Mouse (Mus musculus) forebrain, embryonic 12.5 days (tissue): ENCODE data around the gene Gpatch2l. TPM values are rescaled to one million over a fixed set of nuclear protein-coding genes. Genes with fewer than 3 reads are reported as not detected.

Source experiments
- ATAC-seq: fragments of 200-750 bp; cut with Nextera tagmentation; 2 replicates; pipeline ENCODE4 v1.8.0; 2017; ENCODE audit warnings: moderate TSS enrichment; ENCODE audit not compliant: low FRiP score
- H3K27ac ChIP-seq: fragments of 300-500 bp; sonication (generic); 2 replicates; pipeline ENCODE4 v1.5.1; 2016; ENCODE audit warnings: mild to moderate bottlenecking
- H3K27me3 ChIP-seq: fragments of 300-500 bp; sonication (generic); 2 replicates; pipeline ENCODE4 v1.6.1; 2016; ENCODE audit warnings: mild to moderate bottlenecking
- H3K36me3 ChIP-seq: fragments of 300-500 bp; sonication (generic); replicated peaks from 2 replicates; pipeline ENCODE4 v1.6.1; 2016; ENCODE audit warnings: mild to moderate bottlenecking
- H3K4me1 ChIP-seq: fragments of 300-500 bp; sonication (generic); 2 replicates; pipeline ENCODE4 v1.6.1; 2016
- H3K4me2 ChIP-seq: fragments of 300-500 bp; sonication (generic); 2 replicates; pipeline ENCODE4 v1.6.1; 2016; ENCODE audit warnings: mild to moderate bottlenecking, moderate library complexity
- H3K4me3 ChIP-seq: fragments of 300-500 bp; sonication (generic); replicated peaks from 2 replicates; pipeline ENCODE4 v1.5.1; 2016; ENCODE audit warnings: mild to moderate bottlenecking
- H3K9ac ChIP-seq: fragments of 300-500 bp; sonication (generic); 2 replicates; pipeline ENCODE4 v1.6.1; 2016; ENCODE audit warnings: mild to moderate bottlenecking
- H3K9me3 ChIP-seq: fragments of 300-500 bp; sonication (generic); 2 replicates; pipeline ENCODE4 v1.6.1; 2016
- WGBS: fragments of 180-500 bp; shearing (Covaris S2); methylation state at CpG from one replicate; pipeline ENCODE4 v1.1.7; 2016; 5-methylcytosine and 5-hydroxymethylcytosine counted together
- polyA plus RNA-seq: library from polyadenylated mRNA; unstranded; fragments of >200 nt; fragmentation: Nextera tagmentation; extraction: Ambion mirVana; gene quantifications from 2 replicates; pipeline ENCODE4 v1.2.1, GENCODE M21; 2016

The Gpatch2l gene
- polyA plus RNA-seq, 1 experiment from 2014 or later = 24.3 TPM

DNA sequence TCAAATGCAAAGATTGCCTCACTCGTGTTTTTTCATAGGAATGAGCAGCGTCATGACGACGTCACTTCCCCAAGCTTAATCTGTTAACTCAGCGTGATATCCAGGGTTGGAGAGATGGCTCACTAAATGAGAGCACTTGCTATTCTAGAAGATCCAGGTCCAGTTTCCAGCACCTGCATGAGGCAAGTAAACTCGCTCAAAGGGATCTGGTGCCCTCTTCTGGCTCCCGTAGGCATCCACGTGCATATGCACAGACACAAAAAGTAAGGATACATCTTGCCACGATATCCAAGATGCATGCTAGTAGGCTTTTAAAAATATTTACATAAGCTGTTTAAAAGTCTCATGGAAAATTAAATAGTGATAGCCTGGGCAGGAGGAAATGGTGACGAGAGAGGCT lies 55.8 kb downstream of the Gpatch2l start:
- Histone ChIP-seq H3K27me3 (no peaks in the 10 kb centered on the region), H3K4me1 (no peaks in the 10 kb centered on the region), H3K4me2 (no peak overlapping the region), H3K27ac (no peak overlapping the region), H3K4me3 (no peak overlapping the region), H3K9me3 (no peaks in the 10 kb centered on the region), H3K9ac (no peak overlapping the region), H3K36me3 (no peaks in the 10 kb centered on the region)
- no peak for ATAC-seq
- 81% methylated on average over 10 of the region's 10 CpGs for WGBS

DNA sequence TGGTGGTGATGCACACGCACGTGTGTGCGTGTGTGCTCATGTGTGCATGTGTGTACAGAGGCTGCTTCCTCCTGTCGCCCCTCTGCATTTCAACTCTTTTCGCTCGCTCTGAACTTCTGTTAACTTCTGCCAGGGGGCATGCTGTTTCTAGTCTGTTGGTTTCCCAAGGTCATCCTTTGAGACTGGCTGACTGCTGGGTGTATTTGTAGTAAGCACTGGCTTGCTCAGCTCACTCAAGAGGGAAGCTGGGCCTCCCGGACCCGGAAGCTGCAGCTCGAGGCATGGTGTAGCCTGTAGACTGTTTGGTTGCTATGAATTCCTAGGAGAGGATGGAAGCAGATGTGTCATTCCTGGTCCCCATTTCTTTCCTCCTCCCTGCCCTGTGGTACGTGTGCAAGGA lies 61.3 kb downstream of the Gpatch2l start:
- no peak overlapping the region for H3K27ac ChIP-seq
- H3K9me3 ChIP-seq = no peaks in the 10 kb centered on the region

DNA sequence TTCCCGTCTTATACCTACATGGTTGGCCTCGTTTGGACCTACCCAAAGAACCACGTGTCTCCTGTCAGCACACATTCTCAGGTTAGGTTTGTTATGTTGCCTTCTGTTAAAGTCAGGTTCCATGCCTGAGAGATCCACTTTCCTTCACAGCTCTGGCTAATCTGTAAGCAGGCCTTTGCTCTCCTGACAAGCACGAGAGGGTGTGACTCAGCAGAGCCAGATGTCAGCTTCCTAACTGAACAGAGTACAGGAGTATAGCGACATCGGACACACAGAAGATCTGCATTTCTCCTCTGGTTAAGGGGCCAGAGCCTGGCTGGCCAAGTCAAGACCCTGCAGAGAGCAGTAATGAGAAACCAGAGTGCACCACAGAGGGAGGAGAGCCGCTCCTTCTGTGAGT lies 63.4 kb downstream of the Gpatch2l start:
- Histone ChIP-seq H3K27me3 (no peaks in the 10 kb centered on the region), H3K4me3 (no peak overlapping the region), H3K4me1 (0 out of 2 replicates have a peak, but pooled peaks cover 4% of the 10 kb centered on the region), H3K4me2 (peak overlapping the region; percentile 29; the same call in 1 of the 2 replicates), H3K27ac (no peak overlapping the region), H3K9me3 (no peaks in the 10 kb centered on the region), H3K36me3 (no peaks in the 10 kb centered on the region), H3K9ac (no peak overlapping the region)
- 68% methylated on average over 7 of the region's 7 CpGs for WGBS
- no peak for ATAC-seq

More for the DNA sequence above, 61.3 kb downstream of the Gpatch2l start:
- H3K4me2 ChIP-seq = no peak overlapping the region
- H3K27me3 ChIP-seq = no peaks in the 10 kb centered on the region
- 0 out of 2 replicates have a peak, but pooled peaks cover 4% of the 10 kb centered on the region for H3K4me1 ChIP-seq
- no peak for ATAC-seq
- H3K4me3 ChIP-seq = no peak overlapping the region
- H3K36me3 ChIP-seq = no peaks in the 10 kb centered on the region
- no peak overlapping the region for H3K9ac ChIP-seq
- 90% methylated on average over 10 of the region's 10 CpGs for WGBS

DNA sequence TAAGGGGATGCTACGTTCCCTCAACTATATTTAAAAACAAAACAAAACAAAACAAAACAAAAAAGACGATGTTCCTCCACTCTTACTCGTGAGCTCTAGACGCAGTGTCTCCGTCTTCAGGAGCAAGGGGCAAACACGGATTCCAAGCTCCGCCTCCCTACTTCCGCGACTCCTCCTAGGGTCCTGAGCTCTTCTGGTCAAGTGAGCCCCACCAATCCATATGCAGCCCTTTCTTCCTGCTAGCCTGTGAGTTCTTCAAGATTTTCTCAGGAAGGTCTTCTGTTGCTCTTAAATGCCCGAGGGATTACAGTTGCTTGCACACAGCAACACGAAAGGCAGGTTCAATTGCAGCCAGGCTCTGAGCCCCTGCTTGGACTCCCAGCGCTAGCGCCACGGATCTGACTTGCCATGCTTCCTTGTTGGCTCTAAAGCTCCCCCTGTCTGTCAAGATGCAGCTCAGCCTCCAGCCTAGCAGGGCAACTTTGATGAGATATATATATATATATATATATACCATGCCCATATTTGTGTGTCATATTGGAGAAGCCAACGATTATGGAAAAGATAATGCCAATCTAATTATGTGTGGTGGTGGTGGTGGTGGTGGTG lies 64.1 kb downstream of the Gpatch2l start:
- WGBS = 25% methylated on average over 15 of the region's 15 CpGs
- 0 out of 2 replicates have a peak overlapping the region, but pooled peaks have one; percentile 7 for H3K4me3 ChIP-seq
- H3K27ac ChIP-seq = no peak overlapping the region
- H3K36me3 ChIP-seq = no peaks in the 10 kb centered on the region
- H3K4me2 ChIP-seq = peak overlapping the region; percentile 29
- no peak for ATAC-seq
- H3K4me1 ChIP-seq = 0 out of 2 replicates have a peak, but pooled peaks cover 4% of the 10 kb centered on the region
- H3K27me3 ChIP-seq = no peaks in the 10 kb centered on the region
- no peak overlapping the region for H3K9ac ChIP-seq
- H3K9me3 ChIP-seq = no peaks in the 10 kb centered on the region

DNA sequence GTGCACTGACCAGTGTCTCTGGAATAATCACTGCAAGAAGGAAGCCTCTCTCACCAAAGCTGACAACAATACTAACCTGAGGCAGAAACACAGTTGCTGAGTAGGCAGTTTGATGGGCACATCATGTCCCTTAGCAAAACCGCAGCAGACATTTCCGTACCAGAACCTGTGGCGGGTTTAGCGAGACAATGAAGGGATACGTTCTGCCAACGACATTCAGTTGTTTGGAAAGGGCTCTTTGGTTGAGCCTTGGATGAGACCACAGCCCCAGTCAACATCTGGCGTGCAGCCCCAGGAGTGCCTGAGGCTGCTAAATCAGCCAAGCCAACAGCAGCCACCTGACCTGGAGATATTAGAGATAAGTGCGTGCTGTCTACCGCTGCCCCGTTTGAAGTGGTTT lies 67.8 kb downstream of the Gpatch2l start:
- no peaks in the 10 kb centered on the region for H3K9me3 ChIP-seq
- ATAC-seq = no peak
- no peak overlapping the region for H3K4me3 ChIP-seq
- H3K27me3 ChIP-seq = no peaks in the 10 kb centered on the region
- no peak overlapping the region for H3K27ac ChIP-seq
- no peaks in the 10 kb centered on the region for H3K36me3 ChIP-seq
- H3K4me1 ChIP-seq = 0 out of 2 replicates have a peak, but pooled peaks cover 4% of the 10 kb centered on the region
- 80% methylated on average over 10 of the region's 10 CpGs for WGBS
- no peak overlapping the region for H3K4me2 ChIP-seq
- no peak overlapping the region for H3K9ac ChIP-seq

DNA sequence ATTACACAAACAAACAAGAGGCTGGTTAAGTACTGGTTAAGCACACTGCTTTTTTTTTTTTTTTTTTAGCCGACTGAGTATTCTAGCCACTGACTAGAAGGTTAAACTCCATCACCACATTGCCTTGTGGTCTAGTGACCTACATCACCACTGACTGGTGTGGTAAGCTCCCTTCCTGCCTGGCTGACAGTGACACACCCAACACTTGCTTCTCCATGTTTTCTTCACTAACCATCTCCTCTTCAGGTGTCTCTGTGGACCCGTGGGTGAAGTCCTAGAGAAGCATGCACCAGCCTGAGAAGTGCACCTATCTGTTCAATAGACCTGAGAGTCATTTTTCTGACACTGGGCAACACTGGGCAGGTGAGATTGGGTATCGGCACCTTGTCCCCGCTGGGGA lies 68.2 kb downstream of the Gpatch2l start:
- Histone ChIP-seq H3K4me1 (0 out of 2 replicates have a peak, but pooled peaks cover 4% of the 10 kb centered on the region), H3K27ac (no peak overlapping the region), H3K9ac (no peak overlapping the region), H3K36me3 (no peaks in the 10 kb centered on the region), H3K9me3 (no peaks in the 10 kb centered on the region), H3K27me3 (no peaks in the 10 kb centered on the region), H3K4me3 (no peak overlapping the region), H3K4me2 (no peak overlapping the region)
- ATAC-seq = no peak
- 90% methylated on average over 4 of the region's 4 CpGs for WGBS

DNA sequence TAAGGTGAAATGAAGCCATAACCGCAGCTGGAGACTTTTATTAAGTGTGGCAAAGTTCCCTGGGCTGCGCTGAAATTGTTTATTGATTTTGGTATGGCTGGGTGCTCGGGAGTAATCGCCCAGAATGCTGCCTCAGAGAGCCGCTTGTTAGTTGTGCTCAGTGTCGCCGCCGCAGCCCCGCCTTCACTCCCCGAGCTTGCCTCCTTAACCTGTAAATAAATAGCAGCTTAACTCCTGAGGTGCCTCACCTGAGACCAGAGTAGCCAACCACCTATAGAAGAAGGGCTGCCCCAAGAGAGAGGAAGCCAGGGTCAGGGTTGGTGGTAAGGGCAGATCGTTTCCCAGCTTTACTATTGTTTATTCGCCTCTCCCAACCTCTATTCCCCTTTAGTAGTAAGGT lies 79.0 kb downstream of the Gpatch2l start:
- Histone ChIP-seq H3K27ac (no peak overlapping the region), H3K9ac (no peak overlapping the region), H3K4me3 (no peak overlapping the region), H3K9me3 (no peaks in the 10 kb centered on the region), H3K4me2 (peak overlapping the region; percentile 2; the same call in 1 of the 2 replicates), H3K27me3 (peaks cover 39% of the 10 kb centered on the region), H3K36me3 (no peaks in the 10 kb centered on the region), H3K4me1 (peaks cover 13% of the 10 kb centered on the region; the same call in 1 of the 2 replicates)
- no peak for ATAC-seq
- WGBS = 19% methylated on average over 12 of the region's 12 CpGs

DNA sequence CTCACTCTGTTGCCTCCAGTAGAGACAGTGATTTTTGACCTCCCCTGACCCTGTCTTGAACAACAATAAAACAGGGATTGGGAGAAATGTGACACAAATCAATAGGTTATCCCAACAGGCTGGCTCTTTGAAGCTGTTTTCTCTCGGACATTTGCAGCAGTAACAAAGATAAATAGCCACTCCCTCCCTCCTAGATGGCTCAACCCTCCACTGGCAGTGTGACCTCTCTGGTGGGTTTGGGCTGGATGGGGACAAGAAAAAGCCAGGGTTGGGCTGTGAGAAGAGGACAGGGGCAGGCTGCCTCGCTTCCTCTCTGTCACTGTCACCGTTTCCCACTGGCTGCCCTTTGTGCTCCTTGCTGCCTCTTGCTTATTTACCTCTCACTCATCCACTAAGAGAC lies 82.6 kb downstream of the Gpatch2l start:
- no peak overlapping the region for H3K9ac ChIP-seq
- no peaks in the 10 kb centered on the region for H3K9me3 ChIP-seq
- ATAC-seq = no peak
- peaks cover 16% of the 10 kb centered on the region; the same call in 1 of the 2 replicates for H3K4me1 ChIP-seq
- no peak overlapping the region for H3K27ac ChIP-seq
- no peak overlapping the region for H3K4me2 ChIP-seq
- peaks cover 42% of the 10 kb centered on the region for H3K27me3 ChIP-seq
- WGBS = 55% methylated on average over 3 of the region's 3 CpGs
- no peak overlapping the region for H3K4me3 ChIP-seq
- no peaks in the 10 kb centered on the region for H3K36me3 ChIP-seq

DNA sequence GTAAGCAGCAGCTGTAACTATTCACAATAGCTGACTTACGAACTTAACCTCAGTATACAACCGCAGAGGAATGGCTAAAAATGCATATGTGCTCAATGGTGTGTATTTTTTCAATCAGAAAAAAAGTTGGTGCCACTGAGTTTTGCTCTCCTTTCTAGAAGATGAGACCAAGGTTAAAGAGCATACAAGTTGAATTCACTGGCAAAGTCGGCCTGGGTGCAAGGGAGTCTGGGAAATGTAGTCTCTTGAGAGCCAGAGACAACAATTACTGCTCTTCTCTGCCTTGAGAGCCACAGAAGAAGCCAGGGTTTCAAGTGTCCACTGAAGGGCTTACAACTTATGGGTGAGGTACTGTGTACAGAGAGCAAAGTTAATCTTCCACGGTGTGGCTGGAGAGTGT lies 88.2 kb downstream of the Gpatch2l start:
- Histone ChIP-seq H3K9me3 (no peaks in the 10 kb centered on the region), H3K4me1 (peaks cover 22% of the 10 kb centered on the region), H3K36me3 (no peaks in the 10 kb centered on the region), H3K27ac (no peak overlapping the region), H3K27me3 (peaks cover 22% of the 10 kb centered on the region; the same call in 1 of the 2 replicates), H3K4me3 (no peak overlapping the region), H3K4me2 (no peak overlapping the region), H3K9ac (no peak overlapping the region)
- ATAC-seq = no peak
- WGBS = 60% methylated on average over 4 of the region's 4 CpGs

DNA sequence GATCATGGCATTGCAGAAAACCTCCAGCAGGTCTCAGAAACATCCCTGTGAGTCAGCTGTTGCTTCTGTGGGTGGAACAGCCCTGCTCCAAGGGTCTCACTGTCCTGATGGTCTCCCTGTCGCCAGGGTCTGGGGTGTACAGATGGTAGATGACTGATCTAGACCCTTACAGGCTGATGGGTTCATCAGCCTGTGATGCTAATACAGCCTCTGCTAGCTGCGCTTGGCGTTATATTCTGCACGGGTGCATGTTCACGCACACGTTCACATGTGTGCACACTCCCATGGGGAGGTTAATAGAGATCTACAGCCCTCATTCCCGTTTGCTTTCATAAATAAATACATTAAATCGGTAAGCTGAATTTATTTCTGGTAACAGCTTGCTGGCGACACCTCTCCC lies 89.0 kb downstream of the Gpatch2l start:
- Histone ChIP-seq H3K27ac (no peak overlapping the region), H3K4me3 (no peak overlapping the region), H3K27me3 (peaks cover 21% of the 10 kb centered on the region; the same call in 1 of the 2 replicates), H3K9ac (no peak overlapping the region), H3K36me3 (no peaks in the 10 kb centered on the region), H3K4me2 (no peak overlapping the region), H3K9me3 (no peaks in the 10 kb centered on the region), H3K4me1 (peaks cover 22% of the 10 kb centered on the region)
- ATAC-seq = peak; percentile 53
- 73% methylated on average over 9 of the region's 9 CpGs for WGBS

DNA sequence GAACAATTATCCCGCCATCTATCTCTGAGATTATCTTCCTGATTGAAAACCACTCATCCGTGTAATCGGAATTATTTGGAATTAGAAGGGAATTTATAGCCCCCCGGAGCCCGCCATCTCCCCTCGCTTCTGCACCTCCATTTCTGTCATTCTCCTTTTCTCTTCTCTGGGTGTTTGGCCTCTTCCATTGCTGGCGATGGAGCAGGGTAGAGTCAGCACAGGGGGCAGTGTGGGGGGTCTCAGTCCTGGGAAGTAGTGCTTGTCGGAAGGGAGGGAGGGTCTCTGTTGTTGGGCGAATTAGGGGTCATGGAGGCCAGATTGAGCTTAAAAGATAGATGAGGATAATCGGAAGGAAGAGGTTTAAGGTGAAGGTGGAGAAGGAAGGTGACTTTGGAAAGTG lies 89.6 kb downstream of the Gpatch2l start:
- Histone ChIP-seq H3K4me1 (peaks cover 22% of the 10 kb centered on the region), H3K27ac (no peak overlapping the region), H3K36me3 (no peaks in the 10 kb centered on the region), H3K27me3 (peaks cover 16% of the 10 kb centered on the region; the same call in 1 of the 2 replicates), H3K4me2 (no peak overlapping the region), H3K9me3 (peaks cover 5% of the 10 kb centered on the region; the same call in 1 of the 2 replicates), H3K4me3 (no peak overlapping the region), H3K9ac (no peak overlapping the region)
- ATAC-seq = no peak
- WGBS = 34% methylated on average over 10 of the region's 10 CpGs

DNA sequence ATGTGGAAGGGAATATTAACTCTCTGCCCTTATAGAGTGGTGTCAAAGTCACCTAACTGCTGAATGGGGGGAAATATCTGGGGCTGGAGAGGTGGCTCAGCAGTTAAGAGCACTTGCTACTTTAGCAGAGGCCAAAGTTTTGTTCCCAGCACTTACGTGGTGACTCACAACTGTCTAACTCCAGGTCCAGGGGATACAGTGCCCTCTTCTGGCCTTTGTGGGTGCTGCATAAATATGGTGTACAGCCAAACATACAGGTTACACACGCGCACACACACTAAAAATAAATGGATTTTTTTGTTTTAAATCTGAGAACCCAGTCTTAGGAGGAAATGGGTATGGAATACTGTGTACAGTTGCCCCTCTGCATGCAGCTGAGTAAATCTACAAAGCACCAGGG lies 94.6 kb downstream of the Gpatch2l start:
- Histone ChIP-seq H3K27me3 (peaks cover 9% of the 10 kb centered on the region; the same call in 1 of the 2 replicates), H3K4me1 (peaks cover 24% of the 10 kb centered on the region; the same call in 1 of the 2 replicates), H3K4me2 (no peak overlapping the region)

DNA sequence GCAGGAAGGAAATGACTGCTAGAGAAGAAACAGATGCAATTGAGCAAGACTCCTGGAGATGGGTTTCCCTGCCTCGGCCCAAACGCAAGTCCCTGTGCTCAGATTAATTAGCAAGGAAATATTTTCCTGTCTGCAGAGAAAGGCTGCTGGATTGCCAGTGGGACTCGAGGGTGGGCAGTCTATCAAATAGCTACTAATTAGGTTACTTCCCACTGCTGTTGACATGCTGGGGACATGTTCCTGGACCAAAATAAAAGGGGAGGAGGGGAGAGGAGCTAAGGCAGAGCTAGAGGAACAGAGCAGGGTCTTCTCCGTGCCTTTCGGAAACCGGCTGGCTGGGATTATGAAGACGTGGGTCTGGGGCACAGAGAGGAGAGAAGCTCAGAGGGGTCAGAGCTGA lies 95.2 kb downstream of the Gpatch2l start:
- ATAC-seq = no peak
- H3K4me2 ChIP-seq = no peak overlapping the region
- 37% methylated on average over 7 of the region's 7 CpGs for WGBS

More for the DNA sequence above, 94.6 kb downstream of the Gpatch2l start:
- Histone ChIP-seq H3K36me3 (no peaks in the 10 kb centered on the region), H3K9me3 (peaks cover 5% of the 10 kb centered on the region; the same call in 1 of the 2 replicates), H3K9ac (no peak overlapping the region), H3K27ac (no peak overlapping the region), H3K4me3 (no peak overlapping the region)
- WGBS = 91% methylated on average over 3 of the region's 3 CpGs
- ATAC-seq = no peak

More for the DNA sequence above, 95.2 kb downstream of the Gpatch2l start:
- Histone ChIP-seq H3K27ac (0 out of 2 replicates have a peak overlapping the region, but pooled peaks have one; percentile 19), H3K9ac (no peak overlapping the region), H3K36me3 (no peaks in the 10 kb centered on the region), H3K27me3 (peaks cover 9% of the 10 kb centered on the region; the same call in 1 of the 2 replicates), H3K4me3 (no peak overlapping the region), H3K4me1 (peaks cover 17% of the 10 kb centered on the region; the same call in 1 of the 2 replicates), H3K9me3 (peaks cover 5% of the 10 kb centered on the region; the same call in 1 of the 2 replicates)
